Mouse (Mus musculus) lung, embryonic 16.5 days (tissue): Measurements from ENCODE around the gene Aamp. TPM values are rescaled to one million over a fixed set of nuclear protein-coding genes. Genes with fewer than 3 reads are reported as not detected.

Experiments
- ATAC-seq: fragments of 200-750 bp; cut with Nextera tagmentation; 2 replicates; pipeline ENCODE4 v1.8.0; 2017; ENCODE audit warnings: low read depth, mild to moderate bottlenecking, moderate library complexity
- H3K27ac ChIP-seq: fragments of 300-500 bp; sonication (generic); 2 replicates; pipeline ENCODE4 v1.5.1; 2014; ENCODE audit warnings: mild to moderate bottlenecking, control low read depth, low read length
- H3K27me3 ChIP-seq: fragments of 300-500 bp; sonication (generic); 2 replicates; pipeline ENCODE4 v1.6.1; 2014; ENCODE audit warnings: low read depth, low read length, mixed read lengths; ENCODE audit not compliant: control insufficient read depth, insufficient read depth
- H3K36me3 ChIP-seq: fragments of 300-500 bp; sonication (generic); 2 replicates; pipeline ENCODE4 v1.6.1; 2014; ENCODE audit warnings: low read length; ENCODE audit not compliant: control insufficient read depth, insufficient read depth
- H3K4me1 ChIP-seq: fragments of 300-500 bp; sonication (generic); replicated peaks from 2 replicates; pipeline ENCODE4 v1.6.1; 2014; ENCODE audit warnings: low read length, mixed read lengths; ENCODE audit not compliant: control insufficient read depth, insufficient read depth
- H3K4me2 ChIP-seq: fragments of 300-500 bp; sonication (generic); 2 replicates; pipeline ENCODE4 v1.6.1; 2014; ENCODE audit warnings: low read depth, low read length, control low read depth
- H3K4me3 ChIP-seq: fragments of 300-500 bp; sonication (generic); 2 replicates; pipeline ENCODE4 v1.5.1; 2014; ENCODE audit warnings: mild to moderate bottlenecking, low read length, control low read depth
- H3K9ac ChIP-seq: fragments of 300-500 bp; sonication (generic); 2 replicates; pipeline ENCODE4 v1.6.1; 2014; ENCODE audit warnings: low read length, control low read depth
- H3K9me3 ChIP-seq: fragments of 300-500 bp; sonication (generic); 2 replicates; pipeline ENCODE4 v1.6.1; 2016; ENCODE audit warnings: low read length; ENCODE audit not compliant: control insufficient read depth
- WGBS: fragments of 180-500 bp; shearing (Covaris S2); extraction: QIAGEN DNeasy Blood & Tissue Kit; methylation state at CpG from one replicate; pipeline ENCODE4 v1.1.7; 2014; 5-methylcytosine and 5-hydroxymethylcytosine counted together
- polyA plus RNA-seq: library from polyadenylated mRNA; unstranded; fragments of >200 nt; fragmentation: Nextera tagmentation; extraction: Ambion mirVana; gene quantifications from 2 replicates; pipeline ENCODE4 v1.2.1, GENCODE M21; 2015

Aamp gene
- polyA plus RNA-seq, 1 experiment from 2014 or later: 252 TPM

- Histone ChIP-seq H3K27me3 (no peaks in the 10 kb centered on the region), H3K27ac (no peak overlapping the region), H3K36me3 (peaks cover 30% of the 10 kb centered on the region), H3K9ac (no peak overlapping the region), H3K4me2 (no peak overlapping the region), H3K4me1 (peaks cover 18% of the 10 kb centered on the region), H3K4me3 (no peak overlapping the region), H3K9me3 (no peaks in the 10 kb centered on the region)
- 81% methylated on average over 11 of the region's 11 CpGs for WGBS
- ATAC-seq: no peak
These were observed 5.5 kb downstream of the Aamp start for GRCm38 (mm10) chr1:74278988-74279387.

- Histone ChIP-seq H3K27me3 (no peaks in the 10 kb centered on the region), H3K4me2 (no peak within 1 kb of the TSS), H3K4me3 (no peak within 1 kb of the TSS), H3K27ac (no peak within 1 kb of the TSS), H3K36me3 (peaks cover 30% of the 10 kb centered on the region), H3K9ac (no peak within 1 kb of the TSS), H3K4me1 (peaks cover 14% of the 10 kb centered on the region), H3K9me3 (no peaks in the 10 kb centered on the region)
- WGBS: 90% methylated on average over 10 of the region's 10 CpGs
- no peak for ATAC-seq
These were observed 6.0 kb downstream of the Aamp start, which contains the start of gene Gpbar1 for GRCm38 (mm10) chr1:74278538-74278937. Gene Gpbar1, plus strand, starts transcription at chr1:74278550.

- Histone ChIP-seq H3K27ac (no peak overlapping the region), H3K4me3 (no peak overlapping the region), H3K36me3 (peaks cover 28% of the 10 kb centered on the region), H3K4me2 (no peak overlapping the region), H3K9ac (no peak overlapping the region), H3K27me3 (no peaks in the 10 kb centered on the region), H3K9me3 (no peaks in the 10 kb centered on the region), H3K4me1 (peaks cover 13% of the 10 kb centered on the region)
- ATAC-seq: no peak
- WGBS: 57% methylated on average over 8 of the region's 8 CpGs
These were observed 6.5 kb downstream of the Aamp start for GRCm38 (mm10) chr1:74277883-74278537.

- Histone ChIP-seq H3K27ac (no peak overlapping the region), H3K27me3 (no peaks in the 10 kb centered on the region), H3K4me1 (peaks cover 12% of the 10 kb centered on the region; the same call in 1 of the 2 replicates), H3K36me3 (peaks cover 27% of the 10 kb centered on the region), H3K4me3 (no peak overlapping the region), H3K9ac (no peak overlapping the region), H3K9me3 (no peaks in the 10 kb centered on the region), H3K4me2 (no peak overlapping the region)
- 63% methylated on average over 6 of the region's 6 CpGs for WGBS
- ATAC-seq: no peak
These were observed 7.5 kb downstream of the Aamp start for GRCm38 (mm10) chr1:74277041-74277440.

GRCm38 (mm10) chr1:74275015-74275414 is 9.5 kb downstream of the Aamp start:
- peak overlapping the region; percentile 69 for H3K27ac ChIP-seq
- ATAC-seq: peak; percentile 58

GRCm38 (mm10) chr1:74271659-74272058 is 12.9 kb downstream of the Aamp start:
- no peak overlapping the region for H3K4me2 ChIP-seq
- peaks cover 22% of the 10 kb centered on the region for H3K36me3 ChIP-seq
- H3K4me3 ChIP-seq: no peak overlapping the region
- no peak for ATAC-seq
- H3K27me3 ChIP-seq: no peaks in the 10 kb centered on the region
- H3K4me1 ChIP-seq: peaks cover 12% of the 10 kb centered on the region; the same call in 1 of the 2 replicates
- H3K27ac ChIP-seq: no peak overlapping the region
- no peaks in the 10 kb centered on the region for H3K9me3 ChIP-seq
- 51% methylated on average over 4 of the region's 4 CpGs for WGBS
- H3K9ac ChIP-seq: no peak overlapping the region

More at GRCm38 (mm10) chr1:74275015-74275414, 9.5 kb downstream of the Aamp start:
- no peak overlapping the region for H3K4me3 ChIP-seq
- WGBS: 21% methylated on average over 9 of the region's 9 CpGs
- H3K27me3 ChIP-seq: no peaks in the 10 kb centered on the region
- H3K36me3 ChIP-seq: peaks cover 9% of the 10 kb centered on the region
- H3K9me3 ChIP-seq: no peaks in the 10 kb centered on the region
- peak overlapping the region; percentile 20 for H3K4me2 ChIP-seq
- peaks cover 12% of the 10 kb centered on the region; the same call in 1 of the 2 replicates for H3K4me1 ChIP-seq
- H3K9ac ChIP-seq: no peak overlapping the region

GRCm38 (mm10) chr1:74268750-74269149 is 15.8 kb downstream of the Aamp start:
- H3K4me3 ChIP-seq: no peak overlapping the region
- H3K9me3 ChIP-seq: no peaks in the 10 kb centered on the region
- H3K4me2 ChIP-seq: no peak overlapping the region
- no peak overlapping the region for H3K27ac ChIP-seq
- H3K4me1 ChIP-seq: peaks cover 3% of the 10 kb centered on the region; the same call in 1 of the 2 replicates
- no peaks in the 10 kb centered on the region for H3K27me3 ChIP-seq
- ATAC-seq: no peak
- WGBS: 81% methylated on average over 8 of the region's 8 CpGs
- no peak overlapping the region for H3K9ac ChIP-seq
- H3K36me3 ChIP-seq: peaks cover 49% of the 10 kb centered on the region

GRCm38 (mm10) chr1:74262510-74262909 is 22.0 kb downstream of the Aamp start:
- Histone ChIP-seq H3K4me2 (no peak overlapping the region), H3K4me1 (no peaks in the 10 kb centered on the region), H3K9me3 (no peaks in the 10 kb centered on the region), H3K4me3 (no peak overlapping the region), H3K27me3 (no peaks in the 10 kb centered on the region), H3K27ac (no peak overlapping the region), H3K36me3 (peaks cover 63% of the 10 kb centered on the region), H3K9ac (no peak overlapping the region)
- 84% methylated on average over 6 of the region's 6 CpGs for WGBS
- ATAC-seq: no peak

- Histone ChIP-seq H3K9me3 (no peaks in the 10 kb centered on the region), H3K4me2 (no peak overlapping the region), H3K9ac (no peak overlapping the region), H3K36me3 (peaks cover 42% of the 10 kb centered on the region), H3K27ac (no peak overlapping the region), H3K27me3 (no peaks in the 10 kb centered on the region), H3K4me3 (no peak overlapping the region), H3K4me1 (no peaks in the 10 kb centered on the region)
- ATAC-seq: no peak
- 82% methylated on average over 4 of the region's 4 CpGs for WGBS
These were observed 27.8 kb downstream of the Aamp start for GRCm38 (mm10) chr1:74256782-74257181.
